Mouse (Mus musculus): ENCODE measurements around the gene Myo3b.
A peak's percentile ranks its signal among the peaks of the same experiment; 100 is the strongest.
"Not testable (repeated sequence)": the region's sequence is repeated elsewhere in the genome, so short reads cannot be mapped to it uniquely, and the experiment has no call there.

Myo3b gene

DNA sequence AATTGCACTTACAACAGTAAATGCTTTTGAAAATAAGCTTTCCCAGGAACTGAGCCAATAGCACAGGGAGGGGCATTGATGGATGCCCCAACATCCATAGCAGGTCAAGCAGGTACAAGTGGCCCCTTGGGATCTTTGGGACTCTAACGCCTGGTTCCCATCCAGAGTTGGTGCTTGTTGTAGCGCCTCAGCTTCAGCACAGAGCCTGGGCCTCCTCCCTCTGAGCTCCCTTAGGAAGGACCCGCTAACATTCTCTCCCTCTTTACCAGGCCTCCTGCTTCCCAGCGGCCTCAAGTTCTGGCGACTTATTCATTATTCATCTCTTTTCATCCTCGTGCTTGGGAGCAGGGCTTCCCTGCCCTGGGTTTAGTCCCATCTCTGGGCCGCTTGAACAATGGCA, at the start of gene Myo3b:
Myo3b (plus strand) TSS at position 375 of the 400 bp plus-strand sequence.
- DNase-seq (ENCODE audit: low read depth, low spot score), result no peak

DNA sequence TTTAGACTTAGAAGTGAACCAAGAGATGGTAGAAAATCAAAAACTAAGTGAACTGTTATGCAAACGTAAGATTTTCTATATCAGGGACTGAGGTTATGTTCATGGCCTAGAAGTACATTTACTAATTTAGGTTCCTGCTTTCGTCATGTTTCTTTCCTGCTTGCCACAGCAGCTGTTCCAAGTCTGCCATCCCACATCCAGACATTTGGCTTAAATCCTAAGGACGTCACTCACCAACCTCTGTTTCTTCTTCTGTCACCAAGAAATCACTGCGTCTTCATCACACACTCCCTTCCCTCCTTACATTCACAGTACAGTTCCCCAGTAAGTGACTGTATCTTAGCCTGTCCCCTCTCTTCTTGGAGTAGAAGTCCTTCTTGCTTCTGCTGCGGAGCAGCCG, 49.7 kb upstream of the Myo3b start:
- no peak for DNase-seq (ENCODE audit: low read depth, low spot score)

DNA sequence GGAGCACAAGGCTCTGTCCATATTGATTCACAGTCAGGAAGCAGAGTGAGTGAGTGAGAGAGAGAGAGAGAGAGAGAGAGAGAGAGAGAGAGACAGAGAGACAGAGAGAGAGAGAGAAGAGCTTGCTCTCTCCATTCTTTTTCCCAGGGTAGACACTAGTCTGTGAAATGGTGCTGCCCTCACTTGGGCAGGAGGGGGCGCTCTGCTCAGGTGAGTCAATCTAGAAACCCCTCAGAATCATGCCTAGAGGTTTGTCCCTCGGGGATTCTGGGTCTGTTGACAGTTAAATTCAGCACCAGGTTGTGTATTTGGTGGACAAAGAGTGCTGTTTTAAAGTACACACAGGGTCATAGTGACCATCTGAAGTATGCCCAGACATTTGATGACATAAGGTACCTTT, 48.3 kb upstream of the Myo3b start:
- no peak for DNase-seq (ENCODE audit: low read depth, low spot score)

DNA sequence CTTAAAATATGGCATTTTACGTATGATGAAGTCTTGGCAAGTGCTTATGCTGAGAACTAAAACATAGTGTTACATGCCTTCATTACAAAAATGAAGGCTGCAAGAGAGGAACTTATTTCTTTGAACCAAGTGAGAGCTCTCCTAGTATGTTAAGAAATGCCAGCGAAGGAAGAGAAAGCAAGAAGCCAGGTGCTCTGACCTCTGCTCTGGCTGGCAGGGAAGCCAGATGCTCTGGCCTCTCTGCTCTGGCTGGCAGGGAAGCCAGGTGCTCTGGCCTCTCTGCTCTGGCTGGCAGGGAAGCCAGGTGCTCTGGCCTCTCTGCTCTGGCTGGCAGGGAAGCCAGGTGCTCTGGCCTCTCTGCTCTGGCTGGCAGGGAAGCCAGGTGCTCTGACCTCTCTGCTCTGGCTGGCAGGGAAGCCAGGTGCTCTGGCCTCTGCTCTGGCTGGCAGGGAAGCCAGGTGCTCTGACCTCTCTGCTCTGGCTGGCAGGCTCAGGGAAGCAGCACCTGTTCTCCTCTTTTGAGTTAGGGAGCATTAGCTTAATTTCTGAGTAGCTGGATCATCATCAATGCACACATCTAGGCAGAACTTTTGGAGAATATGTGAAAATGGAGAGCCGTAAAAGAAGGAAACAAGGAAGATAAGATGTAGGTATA, 44.7 kb upstream of the Myo3b start:
- DNase-seq (ENCODE audit: low read depth, low spot score), result not testable (repeated sequence)

DNA sequence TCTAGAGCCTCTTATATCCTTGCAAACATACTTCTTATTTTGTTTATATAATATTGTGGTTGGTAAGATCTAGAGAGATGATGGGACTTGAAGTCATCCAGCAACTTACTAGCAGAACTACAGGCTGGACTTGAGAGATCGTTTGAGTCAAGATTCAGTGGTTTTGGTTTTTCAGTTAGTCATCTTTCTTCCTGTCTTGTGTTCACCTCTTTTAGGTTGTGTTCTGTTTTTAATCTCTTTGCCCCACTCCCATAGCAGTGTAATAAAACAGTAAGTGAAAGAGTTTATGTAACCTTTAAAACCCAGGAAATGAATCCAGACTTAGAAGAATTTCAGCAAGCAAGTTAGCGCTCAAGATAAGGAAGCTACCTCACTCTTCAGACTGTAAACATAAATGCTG, 44.1 kb upstream of the Myo3b start:
- no peak for DNase-seq (ENCODE audit: low read depth, low spot score)

DNA sequence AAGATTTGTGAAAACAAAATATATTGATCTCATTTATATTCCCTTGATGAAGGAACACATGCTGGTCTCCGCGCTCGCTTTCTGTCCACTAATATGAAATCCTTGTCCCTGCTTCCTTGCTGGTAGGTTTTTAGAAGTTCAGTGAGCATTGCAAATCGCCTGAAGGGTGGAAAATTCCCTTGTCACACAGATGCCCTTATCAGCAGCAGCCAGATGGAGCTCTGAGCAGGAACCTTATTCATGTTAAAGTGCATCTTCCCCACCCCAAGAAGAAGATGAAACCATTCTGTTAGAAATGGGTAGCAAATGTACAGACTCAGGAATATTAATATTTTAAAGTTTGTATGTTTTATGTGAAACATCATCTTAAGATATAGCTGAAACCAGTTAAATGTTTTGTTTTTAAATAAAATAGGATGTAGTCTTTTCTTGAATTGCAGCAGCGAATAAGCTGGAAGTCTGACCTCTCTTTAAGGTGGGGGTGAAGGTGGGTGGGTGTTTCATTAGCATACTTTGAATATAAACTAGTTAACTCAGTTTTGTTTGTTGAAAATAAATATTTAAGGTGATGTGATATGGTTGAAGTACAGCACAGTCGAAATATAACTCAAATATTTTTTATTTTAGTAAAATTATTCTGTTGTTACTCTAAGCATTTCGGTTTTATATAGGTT, 39.7 kb upstream of the Myo3b start:
- peak; percentile 4 for DNase-seq (ENCODE audit: low read depth, low spot score)

DNA sequence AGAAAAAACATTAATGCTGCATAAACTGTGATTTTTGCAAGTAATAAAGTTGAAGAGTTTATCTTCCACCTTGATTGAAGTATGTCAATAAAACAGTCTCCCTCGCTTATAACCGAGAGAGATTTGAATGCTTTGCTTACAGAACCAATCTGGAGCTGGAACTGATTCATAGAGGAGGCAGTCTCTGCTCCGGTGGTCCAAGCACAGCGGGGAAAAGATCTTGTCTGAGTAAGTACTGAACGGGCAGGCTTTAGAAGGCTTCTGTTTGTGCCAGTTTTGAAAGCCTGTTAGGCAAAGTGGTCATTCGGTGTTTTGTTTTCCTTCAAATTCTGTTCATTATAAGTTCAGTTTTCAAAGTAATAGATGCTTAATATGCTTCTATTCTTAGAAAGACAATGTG, 38.6 kb upstream of the Myo3b start:
- DNase-seq (ENCODE audit: low read depth, low spot score), result no peak

DNA sequence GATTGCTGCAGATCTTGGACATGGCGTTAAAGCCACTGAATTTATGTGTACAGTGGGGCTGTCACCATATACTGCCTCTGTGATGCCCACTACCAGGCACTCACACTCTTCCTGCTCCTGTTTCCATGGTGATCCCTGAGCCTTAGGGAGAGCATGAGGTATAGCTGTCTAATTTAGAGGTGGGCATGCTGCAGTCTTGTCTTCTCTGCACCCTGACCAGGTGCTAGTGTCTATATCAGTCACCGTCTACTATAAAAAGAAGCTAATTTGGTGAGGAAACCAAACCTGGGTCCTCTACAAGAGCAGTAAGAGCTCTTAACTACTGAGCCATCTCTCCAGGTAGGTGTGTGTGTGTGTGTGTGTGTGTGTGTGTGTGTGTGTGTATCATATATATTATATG, 32.4 kb upstream of the Myo3b start:
- no peak for DNase-seq (ENCODE audit: low read depth, low spot score)

DNA sequence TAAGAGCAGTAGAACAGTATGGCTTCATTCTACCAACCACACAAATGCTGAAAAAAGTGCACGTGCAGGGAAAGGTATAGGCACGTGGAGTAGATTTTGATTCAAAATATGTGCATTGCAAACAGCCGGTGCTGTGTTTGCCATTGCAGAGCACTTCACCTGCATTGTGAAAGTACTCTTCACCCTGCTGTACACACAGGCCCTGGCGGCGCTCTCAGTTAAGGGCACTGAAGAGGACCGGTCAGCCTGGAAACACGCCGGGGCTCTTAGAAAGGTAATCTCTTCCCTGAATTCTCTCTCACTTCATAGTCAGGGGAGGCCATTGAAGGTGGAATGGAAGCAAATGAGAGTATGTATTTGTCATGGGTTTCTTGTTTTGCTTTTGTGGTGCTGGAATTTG, 26.0 kb upstream of the Myo3b start:
- no peak for DNase-seq (ENCODE audit: low read depth, low spot score)

DNA sequence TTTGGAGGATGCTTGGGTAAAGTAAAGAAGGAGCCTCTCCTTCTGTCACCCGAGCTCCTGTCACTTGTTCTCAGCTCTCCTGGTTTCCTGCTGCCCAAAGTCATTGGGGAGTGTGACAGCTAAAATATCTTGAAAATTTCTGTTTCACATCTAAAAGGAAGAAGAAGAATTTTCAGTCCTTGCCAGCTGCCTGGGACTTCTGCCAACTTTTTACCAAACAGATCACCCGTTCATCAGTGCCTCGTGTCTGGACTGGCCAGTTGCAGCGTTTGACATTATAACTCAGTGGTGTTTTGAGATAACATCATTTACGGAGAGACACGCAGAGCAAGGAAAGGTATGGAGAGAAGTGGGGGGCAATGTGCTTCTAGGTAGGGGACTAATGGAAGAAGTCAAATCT, 20.7 kb upstream of the Myo3b start:
- DNase-seq (ENCODE audit: low read depth, low spot score), result no peak

DNA sequence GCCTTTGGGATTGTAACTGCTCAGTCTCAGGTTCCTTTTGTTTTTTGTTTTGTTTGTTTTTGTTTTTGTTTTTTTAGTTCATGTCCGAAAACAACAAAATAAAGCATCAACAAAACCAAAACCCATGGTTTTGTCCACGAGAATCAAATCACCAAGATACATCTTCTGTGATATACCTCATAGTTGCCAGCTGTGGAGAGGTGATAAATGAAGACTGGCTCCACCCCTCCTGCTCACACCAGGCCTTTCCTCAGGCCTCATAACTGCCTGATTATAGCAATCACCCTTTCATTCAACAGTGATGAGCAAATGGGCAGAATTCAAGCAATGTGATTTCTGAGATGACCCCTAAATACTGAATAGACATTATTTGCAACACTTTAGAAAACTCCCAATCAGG, 14.5 kb upstream of the Myo3b start:
- DNase-seq (ENCODE audit: low read depth, low spot score), result no peak

DNA sequence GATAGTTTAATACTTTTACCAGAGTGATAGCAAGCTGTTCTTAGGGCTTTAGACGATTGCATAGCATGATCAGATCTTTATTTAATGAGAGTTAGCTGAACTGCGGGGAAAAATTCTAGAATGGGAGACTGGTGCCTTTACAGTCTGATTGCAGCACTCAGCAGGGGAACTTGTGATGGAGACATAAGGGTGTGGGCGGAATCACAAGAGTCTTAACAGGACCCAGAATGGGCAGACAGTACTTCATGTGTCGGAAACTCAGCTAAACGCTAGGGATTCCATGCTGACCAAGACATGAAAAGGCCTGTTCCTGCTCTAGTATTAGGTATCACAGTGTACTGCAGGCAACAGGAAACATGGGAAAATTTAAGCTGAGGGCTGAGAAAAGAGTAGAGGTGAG, 13.2 kb upstream of the Myo3b start:
- no peak for DNase-seq (ENCODE audit: low read depth, low spot score)

DNA sequence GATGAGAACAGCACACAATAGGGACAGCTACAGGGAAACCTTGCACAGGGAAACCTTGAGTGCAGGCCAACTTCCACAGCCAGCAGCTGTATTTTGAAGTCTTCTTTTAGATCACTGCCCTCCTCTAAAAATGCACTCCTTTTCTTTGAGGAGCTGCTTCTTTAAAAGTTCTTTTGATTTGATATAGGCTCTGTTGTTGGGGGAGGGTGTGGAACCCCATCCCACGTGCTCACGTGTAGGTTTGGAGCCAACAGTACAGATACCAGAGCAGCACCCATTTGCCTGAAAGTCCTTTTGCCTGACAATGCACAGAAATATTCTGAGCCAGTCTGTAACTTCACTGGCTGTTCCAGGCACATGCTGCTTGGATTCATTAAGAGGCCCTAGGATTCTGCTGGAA, 7.5 kb upstream of the Myo3b start:
- DNase-seq (ENCODE audit: low read depth, low spot score), result no peak

DNA sequence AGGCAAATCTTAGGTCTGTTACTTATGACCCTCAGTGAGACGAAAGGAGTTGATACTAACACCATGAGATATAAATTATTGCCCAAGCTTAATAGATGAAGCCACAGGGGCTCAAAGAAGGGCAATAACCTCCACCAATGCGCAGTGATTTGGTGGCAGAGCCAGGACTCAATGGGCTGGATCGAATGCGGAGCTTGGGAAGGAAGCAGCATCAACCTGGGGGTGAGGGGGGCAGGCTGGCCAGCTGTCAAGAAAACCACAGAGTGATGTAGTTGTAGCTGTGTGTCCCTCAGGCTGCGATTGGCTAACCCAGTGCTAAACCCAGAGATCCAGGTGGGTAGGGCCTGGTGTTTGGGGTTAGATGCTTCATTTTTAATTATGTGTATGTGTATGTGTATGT, 4.0 kb upstream of the Myo3b start:
- no peak for DNase-seq (ENCODE audit: low read depth, low spot score)

DNA sequence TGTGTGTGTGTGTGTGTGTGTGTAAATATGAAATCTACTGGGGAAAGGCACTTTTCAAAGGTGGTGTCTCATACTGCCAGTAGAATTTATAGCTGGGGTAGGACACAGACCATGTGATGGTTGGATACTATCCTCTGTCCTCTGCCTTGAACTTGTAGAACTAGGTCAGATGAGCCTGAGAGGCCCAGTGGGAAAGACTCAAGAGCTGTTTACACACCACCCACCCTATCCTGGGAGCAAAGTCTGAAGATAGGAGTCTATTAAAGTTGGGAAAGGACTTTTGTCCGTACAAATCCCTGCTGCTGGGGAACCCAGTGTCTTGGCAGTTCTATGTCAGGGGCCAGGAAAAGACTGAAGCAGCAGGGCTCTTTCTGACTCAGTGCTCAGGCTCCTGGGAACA, 3.6 kb upstream of the Myo3b start:
- DNase-seq (ENCODE audit: low read depth, low spot score), result no peak

DNA sequence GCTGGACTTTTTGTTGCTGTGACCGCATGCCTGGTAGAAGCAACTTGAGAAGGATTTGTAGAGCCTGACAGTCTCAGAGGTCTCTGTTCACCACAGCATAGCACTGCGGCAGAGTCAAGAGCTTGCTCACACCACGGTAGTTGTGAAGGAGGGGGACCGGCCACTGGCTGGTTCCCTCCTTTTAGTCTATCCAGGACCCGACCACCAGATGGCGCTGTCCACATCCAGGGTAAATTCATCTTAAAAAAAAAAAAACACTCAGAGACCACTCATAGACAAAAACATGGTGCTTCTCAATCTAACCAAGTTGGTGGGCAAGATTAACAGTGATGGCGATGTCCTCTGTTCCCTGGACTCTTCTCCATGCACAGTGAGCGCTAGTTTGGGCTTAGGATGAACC, 1.7 kb upstream of the Myo3b start:
- DNase-seq (ENCODE audit: low read depth, low spot score), result no peak

DNA sequence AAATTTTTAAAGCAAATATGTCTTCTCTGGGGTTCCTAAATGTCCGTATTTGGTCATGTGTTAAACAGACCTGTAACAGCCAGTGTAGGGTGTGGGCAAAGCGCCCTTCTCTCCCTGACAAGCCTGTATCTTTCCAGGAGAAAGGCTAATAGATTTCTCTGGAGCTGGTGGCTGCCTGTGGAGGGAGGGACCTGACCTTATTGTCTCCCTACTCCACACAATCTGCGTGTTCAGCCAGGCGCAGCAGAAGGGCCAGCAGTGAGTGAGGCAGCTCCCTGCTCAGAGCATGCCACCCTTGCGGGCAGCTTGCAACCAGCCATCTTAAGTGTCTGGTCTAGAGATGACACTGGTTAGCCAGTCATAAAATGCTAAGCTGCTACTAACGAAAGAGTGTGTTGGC, 5.5 kb downstream of the Myo3b start:
- no peak for DNase-seq (ENCODE audit: low read depth, low spot score)

DNA sequence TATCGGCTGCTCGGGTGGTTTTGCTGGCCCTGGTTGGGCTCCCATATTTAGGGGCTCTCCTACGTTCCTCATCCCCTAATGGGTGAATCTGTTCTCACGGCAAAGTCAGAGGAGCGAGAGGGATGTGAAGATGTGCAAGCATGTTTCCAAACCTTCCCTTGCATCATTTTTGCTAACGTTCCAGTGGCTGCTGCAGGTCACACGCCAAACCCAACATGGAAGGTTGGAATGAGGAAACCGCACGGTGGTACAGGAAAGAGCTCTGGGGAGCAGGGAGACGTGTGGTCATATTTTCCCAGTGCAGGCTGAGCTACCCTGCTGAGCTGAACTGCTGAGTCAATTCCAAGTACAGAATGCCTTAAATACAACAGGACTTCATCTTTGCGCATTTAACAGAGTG, 8.9 kb downstream of the Myo3b start:
- DNase-seq (ENCODE audit: low read depth, low spot score), result no peak

DNA sequence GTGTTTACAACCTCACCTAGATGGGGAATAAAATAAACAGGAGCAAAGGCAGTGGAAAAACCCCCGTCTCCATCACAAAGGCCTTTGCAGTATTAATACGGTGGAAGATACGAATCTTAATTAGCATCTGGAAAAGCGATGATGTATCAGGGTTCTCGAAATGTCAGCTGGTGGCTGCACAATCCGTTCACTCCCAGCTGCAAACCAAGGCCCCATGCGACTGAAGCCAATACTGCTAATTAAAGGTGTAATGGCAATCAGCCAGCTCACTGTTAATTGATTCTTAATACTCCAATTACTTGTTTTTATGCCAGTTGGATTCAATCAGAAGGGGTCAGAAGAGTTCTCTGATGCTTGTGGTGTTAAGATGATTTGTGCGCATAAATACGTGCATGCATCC, 14.9 kb downstream of the Myo3b start:
- no peak for DNase-seq (ENCODE audit: low read depth, low spot score)

DNA sequence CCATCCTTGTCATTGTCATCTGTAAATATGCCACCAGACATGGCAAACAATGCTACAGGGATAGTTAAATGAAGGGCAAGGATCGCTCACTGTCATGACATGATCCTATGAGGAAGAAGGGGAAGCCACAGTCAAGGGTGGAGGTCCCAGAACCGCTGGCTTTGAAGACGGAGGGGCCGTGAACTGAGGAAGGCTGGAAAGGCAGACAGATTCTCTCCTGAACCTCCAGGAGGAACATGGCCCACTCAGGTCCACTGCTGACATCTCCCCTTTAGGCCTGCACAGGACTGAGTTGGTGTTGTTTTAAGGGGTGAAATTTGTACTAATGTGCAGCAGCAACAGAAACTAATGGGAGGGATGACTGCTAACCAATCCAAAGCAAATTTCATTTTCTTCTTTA, 19.3 kb downstream of the Myo3b start:
- DNase-seq (ENCODE audit: low read depth, low spot score), result no peak

DNA sequence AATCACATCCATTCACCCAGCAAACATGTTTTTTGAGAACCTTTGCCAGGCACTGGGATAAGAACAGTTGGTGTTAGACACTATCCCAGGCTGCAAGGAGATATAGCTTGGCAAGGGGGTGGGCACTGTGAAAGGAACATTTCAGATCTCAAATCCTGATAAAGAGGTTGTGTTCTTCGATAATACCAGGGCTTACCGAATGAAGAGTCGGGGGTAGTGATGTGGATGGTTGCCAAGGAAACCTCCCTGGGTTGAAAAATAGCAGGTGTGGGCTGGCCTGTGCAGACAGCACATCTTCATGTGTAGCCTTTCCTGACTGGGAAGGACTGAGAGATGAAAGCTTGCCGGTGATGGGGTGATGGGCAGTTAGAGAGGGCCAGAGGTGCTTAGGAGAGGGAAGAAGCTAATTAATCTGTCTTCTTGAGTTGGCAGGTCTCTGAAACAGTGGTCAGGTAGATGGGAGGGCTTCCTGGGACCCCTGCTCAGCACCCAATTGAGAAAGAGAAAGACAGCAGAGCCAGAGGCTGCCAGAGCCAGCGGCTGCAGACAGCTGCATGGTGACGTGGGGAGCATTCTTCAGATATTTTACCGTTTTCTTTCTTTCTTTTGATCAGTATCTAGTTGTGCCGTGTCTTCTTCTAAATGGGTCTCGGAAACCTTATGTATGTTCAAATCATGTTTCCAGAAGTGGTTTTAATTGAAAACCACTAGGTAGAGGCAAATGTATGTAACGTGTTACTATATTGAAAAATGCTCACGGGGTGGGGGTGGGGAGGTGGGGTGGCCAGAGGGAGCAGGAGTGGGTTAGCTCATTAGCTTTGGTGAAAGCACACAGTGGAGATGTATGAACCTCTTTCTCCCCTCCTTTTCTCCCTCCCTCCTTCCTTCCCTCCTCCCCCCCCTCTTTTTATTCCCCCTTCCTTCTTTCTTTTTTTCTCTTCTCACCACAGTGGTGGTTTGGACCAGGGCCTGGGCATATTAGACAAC, 21.7 kb downstream of the Myo3b start:
- DNase-seq (ENCODE audit: low read depth, low spot score), result no peak

DNA sequence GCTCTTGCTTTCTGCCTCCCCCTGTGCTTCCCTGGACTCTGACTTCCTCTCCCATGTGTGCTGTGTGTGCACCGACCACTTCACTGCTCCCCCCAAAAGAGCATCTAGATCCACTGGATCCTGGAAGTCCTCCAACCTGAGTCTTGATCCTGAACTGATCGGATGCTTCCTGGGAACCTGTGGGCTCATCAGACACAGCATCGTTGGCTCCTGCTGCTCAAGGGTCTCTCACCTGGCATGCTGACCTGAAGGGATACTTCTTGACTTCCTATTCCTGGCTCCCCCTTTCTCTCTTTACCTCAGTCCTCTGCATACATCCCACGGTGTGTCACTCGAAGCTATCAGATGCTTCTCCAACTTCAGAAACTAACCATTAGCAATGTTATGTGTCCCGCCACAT, 26.2 kb downstream of the Myo3b start:
- no peak for DNase-seq (ENCODE audit: low read depth, low spot score)
